Mouse (Mus musculus) CH12.LX (cell line): ENCODE data around the gene Ptdss2.

Experiments
- BHLHE40 ChIP-seq: IDR thresholded peaks from 2 replicates; pipeline ENCODE4 v1.6.1; 2011; ENCODE audit warnings: mild to moderate bottlenecking, low read depth, low read length, improper control_type of control experiment
- CTCF ChIP-seq, 2 experiments: IDR thresholded peaks in 1 of 2; conservative IDR thresholded peaks in 1 of 2; 2 replicates each; pipeline ENCODE4 v1.5.1; 2011 to 2012; ENCODE audit warnings: low read depth in 2 of 2, low read length in 2 of 2, improper control_type of control experiment in 1 of 2, inconsistent platforms in 1 of 2, mild to moderate bottlenecking in 1 of 2, moderate library complexity in 1 of 2
- EP300 ChIP-seq: IDR thresholded peaks from 2 replicates; pipeline ENCODE4 v1.6.1; 2011; ENCODE audit warnings: low read length, improper control_type of control experiment
- ETS1 ChIP-seq: conservative IDR thresholded peaks from 2 replicates; pipeline ENCODE4 v1.6.1; 2012; ENCODE audit warnings: low read depth, mild to moderate bottlenecking, inconsistent platforms, low read length, improper control_type of control experiment, moderate library complexity
- HCFC1 ChIP-seq: IDR thresholded peaks from 2 replicates; pipeline ENCODE4 v1.6.1; 2012; ENCODE audit warnings: low read depth, mild to moderate bottlenecking, inconsistent platforms, low read length, improper control_type of control experiment
- POLR2A ChIP-seq: IDR thresholded peaks from 2 replicates; pipeline ENCODE4 v1.6.1; 2011; ENCODE audit warnings: low read depth, mild to moderate bottlenecking, improper control_type of control experiment, low read length
- TCF12 ChIP-seq: IDR thresholded peaks from 2 replicates; pipeline ENCODE4 v1.6.1; 2014; ENCODE audit warnings: low read depth, mild to moderate bottlenecking, inconsistent platforms, low read length, improper control_type of control experiment

DNA sequence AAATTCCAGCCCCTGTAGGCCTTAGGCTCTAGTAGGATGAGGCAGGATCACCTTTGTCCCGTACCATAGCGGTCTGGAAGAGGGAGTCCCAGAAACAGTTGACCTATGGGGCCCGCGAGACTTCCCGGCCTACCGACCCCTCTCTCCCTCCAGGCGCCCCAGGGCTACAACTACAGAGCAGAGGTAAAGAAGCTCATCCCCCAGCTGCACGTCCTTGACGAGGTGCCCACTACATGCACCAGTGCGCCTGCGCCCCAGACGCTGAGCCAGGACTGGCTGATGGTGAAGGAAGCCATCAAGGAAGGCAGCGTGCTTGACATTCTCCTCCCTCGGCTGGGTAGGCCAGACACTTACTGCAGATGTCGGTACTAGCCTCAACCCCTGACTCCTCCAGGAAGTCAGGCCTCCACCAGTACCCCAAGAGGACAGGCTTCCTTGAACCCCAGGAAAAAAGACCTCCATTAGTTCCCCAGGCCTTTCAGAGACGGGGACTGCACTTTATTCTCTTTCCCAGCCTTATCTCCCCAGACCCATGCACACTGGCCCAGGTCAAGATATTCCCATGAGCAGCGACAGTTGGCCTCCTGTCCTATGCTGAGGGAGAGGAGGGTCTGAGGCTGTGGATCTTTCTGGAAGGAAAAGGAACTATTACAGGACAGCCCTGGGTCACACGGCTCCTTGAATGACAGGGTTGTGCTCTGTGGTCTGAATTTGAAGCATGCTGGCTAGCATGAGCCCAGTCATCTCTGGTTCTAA, 84.2 kb downstream of the Ptdss2 start:
- TF ChIP-seq BHLHE40, result no peak
- TF ChIP-seq TCF12, result no peak
- no peak for TF ChIP-seq POLR2A
- no peak for TF ChIP-seq CTCF (conservative IDR thresholded peaks at IDR 0.05 in 1 of 2, IDR thresholded peaks at IDR 0.05 in 1 of 2; ENCODE audit: low read depth in 2 of 2, low read length in 2 of 2)
- TF ChIP-seq ETS1, result no peak
- no peak for TF ChIP-seq HCFC1
- TF ChIP-seq EP300, result no peak
